Mouse (Mus musculus) brain, embryonic 14.5 days (tissue): ENCODE results near the gene Slc11a1. TPM values are rescaled to one million over a fixed set of nuclear protein-coding genes. Genes with fewer than 3 reads are reported as not detected.

Experiments used
- DNase-seq: peaks from one replicate; pipeline ENCODE4 v3.0.0-alpha.2; 2011; ENCODE audit warnings: low read depth
- CTCF ChIP-seq: fragments of 200-500 bp; IDR thresholded peaks from 2 replicates; pipeline ENCODE4 v1.5.1; 2012; ENCODE audit warnings: inconsistent platforms, mild to moderate bottlenecking, moderate library complexity, borderline replicate concordance; ENCODE audit not compliant: insufficient read depth, insufficient read length; ENCODE audit errors: extremely low read depth
- POLR2A ChIP-seq: fragments of 200-500 bp; IDR thresholded peaks from 2 replicates; pipeline ENCODE4 v1.6.1; 2012; ENCODE audit warnings: mild to moderate bottlenecking, inconsistent platforms, borderline replicate concordance; ENCODE audit not compliant: poor library complexity, insufficient read depth, insufficient read length, severe bottlenecking; ENCODE audit errors: extremely low read depth
- polyA plus RNA-seq: library from polyadenylated mRNA; depleted of rRNA; stranded (reverse); fragments of >200 nt; gene quantifications from 2 replicates; pipeline ENCODE4 v1.2.3, GENCODE M21; 2012

Gene Slc11a1
- polyA plus RNA-seq, 1 experiment = 4.0 TPM

- TF ChIP-seq POLR2A (no peak), CTCF (no peak)
- no peak for DNase-seq
Measured at GRCm38 (mm10) chr1:74359952-74360517, 15.0 kb upstream of the Slc11a1 start.

GRCm38 (mm10) chr1:74361812-74362211 lies 13.2 kb upstream of the Slc11a1 start, which contains the start of gene Catip:
Gene Catip (plus strand): TSS chr1:74362108.
- DNase-seq = peak; percentile 95
- TF ChIP-seq POLR2A (no peak), CTCF (peak; percentile 84)

- TF ChIP-seq CTCF = no peak
- TF ChIP-seq POLR2A = no peak
- no peak for DNase-seq
Measured at GRCm38 (mm10) chr1:74362325-74363229, 12.4 kb upstream of the Slc11a1 start.

- no peak for TF ChIP-seq POLR2A
- no peak for DNase-seq
Measured at GRCm38 (mm10) chr1:74363437-74363836, 11.6 kb upstream of the Slc11a1 start.

GRCm38 (mm10) chr1:74364270-74364669 lies 10.7 kb upstream of the Slc11a1 start:
- no peak for DNase-seq
- TF ChIP-seq CTCF (no peak), POLR2A (no peak)

GRCm38 (mm10) chr1:74367886-74368645 lies 6.9 kb upstream of the Slc11a1 start:
- TF ChIP-seq CTCF = no peak
- TF ChIP-seq POLR2A = no peak
- DNase-seq = peak; percentile 41

- TF ChIP-seq POLR2A (no peak), CTCF (no peak)
- DNase-seq = no peak
Measured at GRCm38 (mm10) chr1:74370040-74370439, 5.0 kb upstream of the Slc11a1 start.

GRCm38 (mm10) chr1:74373372-74373771 lies 1.6 kb upstream of the Slc11a1 start:
- TF ChIP-seq POLR2A = no peak
- no peak for TF ChIP-seq CTCF
- no peak for DNase-seq

GRCm38 (mm10) chr1:74375561-74375960 lies 566 bp downstream of the Slc11a1 start:
- no peak for DNase-seq
- TF ChIP-seq POLR2A (no peak), CTCF (no peak)

GRCm38 (mm10) chr1:74376396-74376795 lies 1.4 kb downstream of the Slc11a1 start:
- no peak for TF ChIP-seq POLR2A
- TF ChIP-seq CTCF = no peak
- no peak for DNase-seq

- no peak for DNase-seq
- no peak for TF ChIP-seq POLR2A
- no peak for TF ChIP-seq CTCF
Measured at GRCm38 (mm10) chr1:74379058-74379504, 4.1 kb downstream of the Slc11a1 start.
